Mouse (Mus musculus) megakaryocyte, embryonic 14.5 days (primary cell): ENCODE results near the gene Tspan11.

Experiments used
- FLI1 ChIP-seq: IDR thresholded peaks from 2 replicates; pipeline ENCODE4 v1.6.1; 2012; ENCODE audit warnings: low read length, inconsistent platforms, mixed read lengths
- GATA1 ChIP-seq: IDR thresholded peaks from 3 replicates; pipeline ENCODE4 v1.6.1; 2012; ENCODE audit warnings: mixed read lengths, low read length, inconsistent platforms, borderline replicate concordance

GRCm38 (mm10) chr6:127901261-127901660 is 13.9 kb downstream of the Tspan11 start:
- TF ChIP-seq GATA1 (no peak), FLI1 (no peak)
